Mouse (Mus musculus) intestine, embryonic 16.5 days (tissue): ENCODE measurements around the gene Kif11. TPM values are rescaled to one million over a fixed set of nuclear protein-coding genes. Genes with fewer than 3 reads are reported as not detected.

Source experiments
- ATAC-seq: fragments of 200-750 bp; cut with Nextera tagmentation; 2 replicates; pipeline ENCODE4 v1.8.0; 2017; ENCODE audit warnings: moderate TSS enrichment, moderate library complexity
- H3K27ac ChIP-seq: fragments of 300-500 bp; sonication (generic); 2 replicates; pipeline ENCODE4 v1.5.1; 2014; ENCODE audit warnings: mild to moderate bottlenecking, low read length
- H3K27me3 ChIP-seq: fragments of 300-500 bp; sonication (generic); replicated peaks from 2 replicates; pipeline ENCODE4 v1.6.1; 2014; ENCODE audit warnings: low read length, control low read depth, mixed read lengths; ENCODE audit not compliant: control insufficient read depth, insufficient read depth
- H3K36me3 ChIP-seq: fragments of 300-500 bp; sonication (generic); 2 replicates; pipeline ENCODE4 v1.6.1; 2014; ENCODE audit warnings: low read length, control low read depth; ENCODE audit not compliant: control insufficient read depth, insufficient read depth
- H3K4me1 ChIP-seq: fragments of 300-500 bp; sonication (generic); 2 replicates; pipeline ENCODE4 v1.6.1; 2014; ENCODE audit warnings: low read length, control low read depth, mixed read lengths; ENCODE audit not compliant: control insufficient read depth, insufficient read depth
- H3K4me2 ChIP-seq: fragments of 300-500 bp; sonication (generic); 2 replicates; pipeline ENCODE4 v1.6.1; 2014; ENCODE audit warnings: low read depth, low read length, control low read depth
- H3K4me3 ChIP-seq: fragments of 300-500 bp; sonication (generic); 2 replicates; pipeline ENCODE4 v1.5.1; 2014; ENCODE audit warnings: mild to moderate bottlenecking, low read length
- H3K9ac ChIP-seq: fragments of 300-500 bp; sonication (generic); 2 replicates; pipeline ENCODE4 v1.6.1; 2014; ENCODE audit warnings: low read depth, low read length
- H3K9me3 ChIP-seq: fragments of 300-500 bp; sonication (generic); 2 replicates; pipeline ENCODE4 v1.6.1; 2016; ENCODE audit warnings: low read length, control low read depth; ENCODE audit not compliant: control insufficient read depth
- WGBS: fragments of 180-500 bp; shearing (Covaris S2); extraction: QIAGEN DNeasy Blood & Tissue Kit; methylation state at CpG from one replicate; pipeline ENCODE4 v1.1.7; 2014; 5-methylcytosine and 5-hydroxymethylcytosine counted together
- polyA plus RNA-seq: library from polyadenylated mRNA; unstranded; fragments of >200 nt; fragmentation: Nextera tagmentation; extraction: Ambion mirVana; gene quantifications from 2 replicates; pipeline ENCODE4 v1.2.1, GENCODE M21; 2015

Kif11 gene
- polyA plus RNA-seq, 1 experiment from 2014 or later, result 40.4 TPM

GRCm38 (mm10) chr19:37435041-37435852 is 59.0 kb downstream of the Kif11 start:
- ATAC-seq, result peak; percentile 76
- Histone ChIP-seq H3K4me2 (peak overlapping the region; percentile 94), H3K4me1 (peaks cover 14% of the 10 kb centered on the region), H3K9me3 (0 out of 2 replicates have a peak, but pooled peaks cover 2% of the 10 kb centered on the region), H3K9ac (peak overlapping the region; percentile 74), H3K27ac (peak overlapping the region; percentile 73), H3K36me3 (no peaks in the 10 kb centered on the region), H3K27me3 (peaks cover 64% of the 10 kb centered on the region), H3K4me3 (peak overlapping the region; percentile 64)
- under 1% methylated on average over 77 of the region's 77 CpGs for WGBS

GRCm38 (mm10) chr19:37435853-37436174 is 59.6 kb downstream of the Kif11 start:
- 11% methylated on average over 10 of the region's 10 CpGs for WGBS
- no peak for ATAC-seq
- H3K9me3 ChIP-seq, result 0 out of 2 replicates have a peak, but pooled peaks cover 2% of the 10 kb centered on the region
- no peak overlapping the region for H3K9ac ChIP-seq
- H3K27me3 ChIP-seq, result peaks cover 64% of the 10 kb centered on the region
- peaks cover 14% of the 10 kb centered on the region for H3K4me1 ChIP-seq
- H3K27ac ChIP-seq, result peak overlapping the region; percentile 27; the same call in 1 of the 2 replicates
- H3K36me3 ChIP-seq, result no peaks in the 10 kb centered on the region
- H3K4me2 ChIP-seq, result 0 out of 2 replicates have a peak overlapping the region, but pooled peaks have one; percentile 94
- peak overlapping the region; percentile 64 for H3K4me3 ChIP-seq

- Histone ChIP-seq H3K4me2 (peak overlapping the region; percentile 94; the same call in 1 of the 2 replicates), H3K9me3 (no peaks in the 10 kb centered on the region), H3K27me3 (peaks cover 62% of the 10 kb centered on the region), H3K4me3 (peak overlapping the region; percentile 14), H3K9ac (no peak overlapping the region), H3K4me1 (peaks cover 14% of the 10 kb centered on the region), H3K36me3 (no peaks in the 10 kb centered on the region), H3K27ac (0 out of 2 replicates have a peak overlapping the region, but pooled peaks have one; percentile 16)
- ATAC-seq, result no peak
- 19% methylated on average over 28 of the region's 28 CpGs for WGBS
These were observed 60.5 kb downstream of the Kif11 start for GRCm38 (mm10) chr19:37436514-37437288.

GRCm38 (mm10) chr19:37437289-37437606 is 61.0 kb downstream of the Kif11 start:
- Histone ChIP-seq H3K27ac (no peak overlapping the region), H3K4me3 (peak overlapping the region; percentile 14), H3K36me3 (no peaks in the 10 kb centered on the region), H3K9ac (no peak overlapping the region), H3K4me2 (peak overlapping the region; percentile 94; the same call in 1 of the 2 replicates), H3K4me1 (peaks cover 14% of the 10 kb centered on the region), H3K27me3 (peaks cover 60% of the 10 kb centered on the region), H3K9me3 (no peaks in the 10 kb centered on the region)
- ATAC-seq, result no peak
- 18% methylated on average over 14 of the region's 14 CpGs for WGBS

GRCm38 (mm10) chr19:37440181-37440580 is 64.0 kb downstream of the Kif11 start:
- no peak overlapping the region for H3K27ac ChIP-seq
- no peak overlapping the region for H3K4me2 ChIP-seq
- no peak for ATAC-seq
- 74% methylated on average over 4 of the region's 4 CpGs for WGBS
- H3K4me1 ChIP-seq, result no peaks in the 10 kb centered on the region; the same call in 1 of the 2 replicates
- no peaks in the 10 kb centered on the region for H3K36me3 ChIP-seq
- H3K9ac ChIP-seq, result no peak overlapping the region
- no peaks in the 10 kb centered on the region for H3K9me3 ChIP-seq
- no peak overlapping the region for H3K4me3 ChIP-seq
- peaks cover 36% of the 10 kb centered on the region for H3K27me3 ChIP-seq

- Histone ChIP-seq H3K9ac (no peak overlapping the region), H3K4me2 (no peak overlapping the region), H3K27me3 (peaks cover 30% of the 10 kb centered on the region), H3K27ac (no peak overlapping the region), H3K4me1 (no peaks in the 10 kb centered on the region), H3K9me3 (no peaks in the 10 kb centered on the region), H3K4me3 (no peak overlapping the region), H3K36me3 (no peaks in the 10 kb centered on the region)
- no peak for ATAC-seq
- 65% methylated on average over 16 of the region's 16 CpGs for WGBS
These were observed 64.7 kb downstream of the Kif11 start for GRCm38 (mm10) chr19:37440708-37441475.

GRCm38 (mm10) chr19:37442524-37443286 is 66.5 kb downstream of the Kif11 start:
- Histone ChIP-seq H3K9me3 (no peaks in the 10 kb centered on the region), H3K27me3 (peaks cover 13% of the 10 kb centered on the region), H3K36me3 (no peaks in the 10 kb centered on the region), H3K9ac (no peak overlapping the region), H3K4me3 (no peak overlapping the region), H3K27ac (no peak overlapping the region), H3K4me1 (no peaks in the 10 kb centered on the region), H3K4me2 (no peak overlapping the region)
- no peak; the same call in 1 of the 2 replicates for ATAC-seq
- 54% methylated on average over 10 of the region's 10 CpGs for WGBS

- ATAC-seq, result no peak
- WGBS, result 41% methylated on average over 4 of the region's 4 CpGs
- Histone ChIP-seq H3K36me3 (no peaks in the 10 kb centered on the region), H3K4me2 (no peak overlapping the region), H3K9me3 (no peaks in the 10 kb centered on the region), H3K4me1 (no peaks in the 10 kb centered on the region), H3K27me3 (peaks cover 10% of the 10 kb centered on the region; the same call in 1 of the 2 replicates), H3K9ac (no peak overlapping the region), H3K27ac (no peak overlapping the region), H3K4me3 (no peak overlapping the region)
These were observed 67.5 kb downstream of the Kif11 start for GRCm38 (mm10) chr19:37443631-37444140.
